Mouse (Mus musculus): ENCODE data around the gene S100a3.

- TF ChIP-seq POLR2A (IDR thresholded peaks at IDR 0.05; ENCODE audit: extremely low read depth, insufficient read depth, low read length) (no peak), CTCF (IDR thresholded peaks at IDR 0.05; ENCODE audit: extremely low read depth, insufficient read depth, low read length) (no peak)
These were observed 53.8 kb downstream of the S100a3 start for GRCm38 (mm10) chr3:90614148-90614530.

All from cortical plate, adult 2 months (tissue).